Mouse (Mus musculus) stomach, postnatal 0 days (tissue): ENCODE results near the gene Tesmin. TPM values are rescaled to one million over a fixed set of nuclear protein-coding genes. Genes with fewer than 3 reads are reported as not detected.
A peak's percentile ranks its signal among the peaks of the same experiment; 100 is the strongest.

Experiments
- ATAC-seq: fragments of 200-750 bp; cut with Nextera tagmentation; 2 replicates; pipeline ENCODE4 v1.8.0; 2017; ENCODE audit not compliant: low FRiP score, low TSS enrichment
- DNase-seq: peaks from one replicate; pipeline ENCODE4 v3.0.0-alpha.2; 2016; ENCODE audit warnings: low spot score
- H3K27ac ChIP-seq: fragments of 300-500 bp; sonication (generic); replicated peaks from 2 replicates; pipeline ENCODE4 v1.5.1; 2014; ENCODE audit warnings: mild to moderate bottlenecking, control low read depth
- H3K27me3 ChIP-seq: fragments of 300-500 bp; sonication (generic); 2 replicates; pipeline ENCODE4 v1.6.1; 2014; ENCODE audit warnings: low read length; ENCODE audit not compliant: control insufficient read depth, insufficient read depth
- H3K36me3 ChIP-seq: fragments of 300-500 bp; sonication (generic); 2 replicates; pipeline ENCODE4 v1.6.1; 2014; ENCODE audit warnings: low read length, mixed read lengths; ENCODE audit not compliant: control insufficient read depth, insufficient read depth
- H3K4me1 ChIP-seq: fragments of 300-500 bp; sonication (generic); replicated peaks from 2 replicates; pipeline ENCODE4 v1.6.1; 2014; ENCODE audit warnings: antibody characterized with exemption; ENCODE audit not compliant: control insufficient read depth, insufficient read depth
- H3K4me2 ChIP-seq: fragments of 300-500 bp; sonication (generic); replicated peaks from 2 replicates; pipeline ENCODE4 v1.6.1; 2014; ENCODE audit warnings: low read depth, mild to moderate bottlenecking, control low read depth, moderate library complexity
- H3K4me3 ChIP-seq: fragments of 300-500 bp; sonication (generic); 2 replicates; pipeline ENCODE4 v1.5.1; 2014; ENCODE audit warnings: low read depth, low read length, control low read depth
- H3K9ac ChIP-seq: fragments of 300-500 bp; sonication (generic); 2 replicates; pipeline ENCODE4 v1.6.1; 2014; ENCODE audit warnings: mild to moderate bottlenecking, low read length, control low read depth, mixed read lengths
- H3K9me3 ChIP-seq: fragments of 300-500 bp; sonication (generic); 2 replicates; pipeline ENCODE4 v1.6.1; 2016; ENCODE audit warnings: low read length; ENCODE audit not compliant: control insufficient read depth
- CTCF ChIP-seq: IDR thresholded peaks from 2 replicates; pipeline ENCODE4 v1.5.1; 2016; ENCODE audit warnings: antibody characterized with exemption, low read depth, mild to moderate bottlenecking, moderate library complexity
- EP300 ChIP-seq: optimal IDR thresholded peaks from 2 replicates; pipeline ENCODE3; 2016; ENCODE audit warnings: antibody characterized with exemption
- WGBS: fragments of 180-500 bp; shearing (Covaris S2); extraction: QIAGEN DNeasy Blood & Tissue Kit; methylation state at CpG from one replicate; pipeline ENCODE4 v1.1.7; 2014; 5-methylcytosine and 5-hydroxymethylcytosine counted together
- polyA plus RNA-seq: library from polyadenylated mRNA; unstranded; fragments of >200 nt; fragmentation: Nextera tagmentation; extraction: Ambion mirVana; gene quantifications from 2 replicates; pipeline ENCODE4 v1.2.1, GENCODE M21; 2015

Tesmin gene
- polyA plus RNA-seq, 1 experiment from 2014 or later = 0.34 TPM

GRCm38 (mm10) chr19:3437980-3438379 is 49.3 kb downstream of the Tesmin start:
- no peaks in the 10 kb centered on the region for H3K9me3 ChIP-seq
- no peaks in the 10 kb centered on the region for H3K27me3 ChIP-seq
- TF ChIP-seq EP300 (no peak), CTCF (peak; percentile 64)
- DNase-seq (peak; percentile 47), ATAC-seq (no peak)
- H3K36me3 ChIP-seq = no peaks in the 10 kb centered on the region
- 52% methylated on average over 5 of the region's 5 CpGs for WGBS
- no peak overlapping the region for H3K27ac ChIP-seq
- no peaks in the 10 kb centered on the region for H3K4me1 ChIP-seq
- H3K4me2 ChIP-seq = no peak overlapping the region
- no peak overlapping the region for H3K9ac ChIP-seq
- H3K4me3 ChIP-seq = no peak overlapping the region

- ATAC-seq (no peak), DNase-seq (no peak)
- H3K9me3 ChIP-seq = no peaks in the 10 kb centered on the region
- no peaks in the 10 kb centered on the region for H3K4me1 ChIP-seq
- H3K27ac ChIP-seq = no peak overlapping the region
- no peaks in the 10 kb centered on the region for H3K27me3 ChIP-seq
- H3K36me3 ChIP-seq = no peaks in the 10 kb centered on the region
- TF ChIP-seq CTCF (no peak), EP300 (no peak)
- no peak overlapping the region for H3K9ac ChIP-seq
- no peak overlapping the region for H3K4me2 ChIP-seq
- no peak overlapping the region for H3K4me3 ChIP-seq
- 76% methylated on average over 5 of the region's 5 CpGs for WGBS
Observed at GRCm38 (mm10) chr19:3440667-3441066, 52.0 kb downstream of the Tesmin start.

GRCm38 (mm10) chr19:3441092-3441491 is 52.4 kb downstream of the Tesmin start:
- TF ChIP-seq EP300 (no peak), CTCF (no peak)
- WGBS = 70% methylated on average over 10 of the region's 10 CpGs
- no peaks in the 10 kb centered on the region for H3K9me3 ChIP-seq
- ATAC-seq (no peak), DNase-seq (no peak)
- no peaks in the 10 kb centered on the region for H3K4me1 ChIP-seq
- no peaks in the 10 kb centered on the region for H3K27me3 ChIP-seq
- no peak overlapping the region for H3K27ac ChIP-seq
- H3K36me3 ChIP-seq = no peaks in the 10 kb centered on the region
- no peak overlapping the region for H3K4me2 ChIP-seq
- H3K4me3 ChIP-seq = no peak overlapping the region
- no peak overlapping the region for H3K9ac ChIP-seq

GRCm38 (mm10) chr19:3447348-3447747 is 58.7 kb downstream of the Tesmin start:
- Histone ChIP-seq H3K9me3 (no peaks in the 10 kb centered on the region), H3K4me2 (no peak overlapping the region), H3K4me1 (no peaks in the 10 kb centered on the region), H3K27me3 (no peaks in the 10 kb centered on the region), H3K36me3 (no peaks in the 10 kb centered on the region), H3K4me3 (no peak overlapping the region), H3K9ac (no peak overlapping the region), H3K27ac (no peak overlapping the region)
- TF ChIP-seq EP300 (no peak), CTCF (peak; percentile 29)
- 52% methylated on average over 3 of the region's 3 CpGs for WGBS
- DNase-seq = no peak
- no peak for ATAC-seq

GRCm38 (mm10) chr19:3449248-3449647 is 60.6 kb downstream of the Tesmin start:
- Histone ChIP-seq H3K4me3 (no peak overlapping the region), H3K9ac (no peak overlapping the region), H3K4me2 (no peak overlapping the region), H3K4me1 (no peaks in the 10 kb centered on the region), H3K9me3 (no peaks in the 10 kb centered on the region), H3K27ac (no peak overlapping the region), H3K36me3 (no peaks in the 10 kb centered on the region), H3K27me3 (no peaks in the 10 kb centered on the region)
- TF ChIP-seq CTCF = no peak
- TF ChIP-seq EP300 = no peak
- ATAC-seq (peak; percentile 80), DNase-seq (peak; percentile 52)
- WGBS = 53% methylated on average over 3 of the region's 3 CpGs

GRCm38 (mm10) chr19:3450714-3451113 is 62.1 kb downstream of the Tesmin start:
- Histone ChIP-seq H3K36me3 (peaks cover 6% of the 10 kb centered on the region), H3K9ac (no peak overlapping the region), H3K4me3 (no peak overlapping the region), H3K9me3 (no peaks in the 10 kb centered on the region), H3K4me1 (no peaks in the 10 kb centered on the region), H3K27ac (no peak overlapping the region), H3K27me3 (no peaks in the 10 kb centered on the region), H3K4me2 (no peak overlapping the region)
- DNase-seq (no peak), ATAC-seq (no peak)
- no peak for TF ChIP-seq EP300
- no peak for TF ChIP-seq CTCF
- WGBS = 86% methylated on average over 3 of the region's 3 CpGs
